Mouse (Mus musculus): ENCODE measurements around the gene Irf7. TPM values are rescaled to one million over a fixed set of nuclear protein-coding genes. Genes with fewer than 3 reads are reported as not detected.

Gene Irf7
- total and polyA plus RNA-seq, 3 experiments = 1.9 to 2.0 TPM; not detected in 1

DNA sequence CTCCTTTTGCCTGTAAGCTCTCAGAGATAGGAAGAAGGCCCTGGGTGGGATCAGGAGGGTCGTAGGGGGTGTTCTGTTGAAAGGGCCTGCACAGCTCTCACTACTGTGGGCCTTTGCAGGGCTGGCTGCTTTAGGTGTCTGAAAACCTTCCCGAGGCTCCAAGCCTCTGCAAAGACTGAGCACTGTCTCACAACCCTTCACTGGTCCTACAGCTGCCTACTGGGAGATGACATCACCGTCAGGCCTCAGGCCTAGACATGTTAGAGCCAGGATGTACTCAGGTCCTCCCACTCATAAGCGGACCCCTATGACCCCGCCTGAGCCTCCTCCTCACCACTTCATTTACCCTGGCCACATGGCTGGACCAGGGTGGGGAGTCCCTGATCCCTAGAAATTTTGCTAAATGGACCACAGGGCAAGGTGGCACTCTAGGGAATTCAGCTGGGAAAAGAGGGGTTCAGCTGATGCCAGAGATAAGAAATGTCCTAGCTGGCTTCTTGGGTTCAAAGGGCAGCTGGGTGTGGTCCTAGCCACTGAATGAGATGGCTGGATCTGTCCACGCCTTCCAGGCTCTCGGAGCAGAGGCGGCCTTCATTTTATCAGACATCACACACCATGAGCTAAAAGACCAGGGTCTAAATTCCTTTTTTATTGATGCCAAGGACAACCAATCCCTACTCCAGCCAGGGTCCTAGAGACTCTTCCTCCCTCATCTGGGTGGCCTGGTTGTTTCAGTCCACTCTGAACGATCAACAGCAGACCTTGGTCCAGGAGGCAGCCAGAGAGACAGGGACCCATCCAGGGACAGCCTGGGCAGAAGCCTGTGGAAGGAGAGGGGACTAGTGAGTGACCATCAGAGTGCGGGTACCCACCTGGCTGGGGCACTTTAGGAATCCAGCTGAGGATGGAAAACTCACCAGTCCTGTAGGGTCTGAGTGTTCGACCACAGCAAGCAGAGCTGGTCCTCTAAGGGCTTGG, 11.7 kb upstream of the Irf7 start:
- H3K27ac ChIP-seq (ENCODE audit: control insufficient read depth, low read depth, low read length) = no peak overlapping the region
- H3K27me3 ChIP-seq (ENCODE audit: control insufficient read depth in 1 of 2, insufficient read depth in 2 of 2, low read length in 2 of 2) = no peaks in the 10 kb centered on the region
- no peak for DNase-seq (ENCODE audit: low read depth, low spot score)
- H3K4me1 ChIP-seq (ENCODE audit: control insufficient read depth in 1 of 2, insufficient read depth in 2 of 2, low read length in 2 of 2) = no peaks in the 10 kb centered on the region
- no peak overlapping the region for H3K4me3 ChIP-seq (ENCODE audit: control insufficient read depth in 1 of 2, insufficient read depth in 1 of 2, low read depth in 2 of 2, low read length in 2 of 2)
- no peak for TF ChIP-seq SIN3A (IDR thresholded peaks at IDR 0.05; ENCODE audit: low read length)
- no peak for TF ChIP-seq MEF2A (IDR thresholded peaks at IDR 0.05; ENCODE audit: extremely low read depth, insufficient replicate concordance, low read depth, low read length, poor library complexity, severe bottlenecking)
- no peak for TF ChIP-seq CHD2 (IDR thresholded peaks at IDR 0.05; ENCODE audit: low read length)
- no peak for TF ChIP-seq POLR2AphosphoS5 (IDR thresholded peaks at IDR 0.05; ENCODE audit: borderline replicate concordance, low read depth, low read length)
- no peak for TF ChIP-seq MYB (IDR thresholded peaks at IDR 0.05; ENCODE audit: low read depth, low read length)
- TF ChIP-seq ETS1 (IDR thresholded peaks at IDR 0.05; ENCODE audit: low read depth, low read length) = no peak
- no peak for TF ChIP-seq TBP (IDR thresholded peaks at IDR 0.05; ENCODE audit: low read depth, low read length)
- no peak for TF ChIP-seq NELFE (IDR thresholded peaks at IDR 0.05; ENCODE audit: low read depth, low read length)
- no peak for TF ChIP-seq RCOR1 (IDR thresholded peaks at IDR 0.05; ENCODE audit: low read depth, low read length)
- no peak for TF ChIP-seq BHLHE40 (IDR thresholded peaks at IDR 0.05; ENCODE audit: borderline replicate concordance, low read depth, low read length)
- no peak for TF ChIP-seq ZKSCAN1 (IDR thresholded peaks at IDR 0.05; ENCODE audit: low read depth, low read length)
- TF ChIP-seq SMC3 (IDR thresholded peaks at IDR 0.05; ENCODE audit: low read depth, low read length) = no peak
- no peak for TF ChIP-seq GABPA (IDR thresholded peaks at IDR 0.05; ENCODE audit: low read depth, low read length)
- H3K79me2 ChIP-seq (ENCODE audit: control insufficient read depth, insufficient read depth, low read length, poor library complexity) = no peaks in the 10 kb centered on the region
- no peaks in the 10 kb centered on the region for H3K9me3 ChIP-seq (replicated peaks; ENCODE audit: insufficient read depth, low read length)
- no peaks in the 10 kb centered on the region for H3K36me3 ChIP-seq (ENCODE audit: control insufficient read depth in 1 of 2, insufficient read depth in 2 of 2, low read length in 2 of 2)
- H3K9ac ChIP-seq (ENCODE audit: control insufficient read depth, low read depth, low read length, poor library complexity, severe bottlenecking) = no peak overlapping the region

DNA sequence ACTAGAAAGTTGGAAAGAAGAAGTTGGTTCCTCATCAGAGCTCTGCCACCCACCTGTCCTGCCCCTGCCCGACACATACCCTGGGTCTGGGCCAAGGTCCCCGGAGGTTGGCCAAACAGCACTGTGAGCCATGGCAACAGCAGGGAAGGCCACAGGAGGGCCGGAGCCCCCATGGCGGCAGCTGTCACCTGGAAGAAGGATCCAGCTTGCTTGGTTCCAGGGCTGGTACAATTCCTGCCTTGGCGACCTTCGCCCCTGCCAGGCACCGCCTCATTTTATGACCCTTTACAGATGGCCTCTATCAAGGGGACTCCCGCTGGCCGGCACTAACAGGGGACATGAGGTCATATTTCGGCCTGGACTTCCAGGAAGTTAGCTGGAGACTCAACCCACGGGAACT, 10.3 kb upstream of the Irf7 start, which contains the start of gene Cdhr5:
Cdhr5 (minus strand) TSS at position 241 of the 400 bp plus-strand sequence.
- H3K4me1 ChIP-seq (ENCODE audit: control insufficient read depth in 1 of 2, insufficient read depth in 2 of 2, low read length in 2 of 2) = no peaks in the 10 kb centered on the region
- no peaks in the 10 kb centered on the region for H3K79me2 ChIP-seq (ENCODE audit: control insufficient read depth, insufficient read depth, low read length, poor library complexity)
- H3K4me3 ChIP-seq (ENCODE audit: control insufficient read depth in 1 of 2, insufficient read depth in 1 of 2, low read depth in 2 of 2, low read length in 2 of 2) = no peak within 1 kb of the TSS
- H3K27ac ChIP-seq (ENCODE audit: control insufficient read depth, low read depth, low read length) = no peak within 1 kb of the TSS
- no peaks in the 10 kb centered on the region for H3K9me3 ChIP-seq (replicated peaks; ENCODE audit: insufficient read depth, low read length)
- H3K36me3 ChIP-seq (ENCODE audit: control insufficient read depth in 1 of 2, insufficient read depth in 2 of 2, low read length in 2 of 2) = no peaks in the 10 kb centered on the region
- H3K27me3 ChIP-seq (ENCODE audit: control insufficient read depth in 1 of 2, insufficient read depth in 2 of 2, low read length in 2 of 2) = no peaks in the 10 kb centered on the region
- no peak for DNase-seq (ENCODE audit: low read depth, low spot score)
- H3K9ac ChIP-seq (ENCODE audit: control insufficient read depth, low read depth, low read length, poor library complexity, severe bottlenecking) = no peak within 1 kb of the TSS
- no peak for TF ChIP-seq TBP (IDR thresholded peaks at IDR 0.05; ENCODE audit: low read depth, low read length)
- no peak for TF ChIP-seq HCFC1 (IDR thresholded peaks at IDR 0.05; ENCODE audit: low read depth, low read length)
- TF ChIP-seq MAFK (IDR thresholded peaks at IDR 0.05; ENCODE audit: borderline replicate concordance, low read depth, low read length) = no peak
- TF ChIP-seq EP300 (IDR thresholded peaks at IDR 0.05; ENCODE audit: low read depth in 1 of 2, low read length in 2 of 2) = no peak
- no peak for TF ChIP-seq SMC3 (IDR thresholded peaks at IDR 0.05; ENCODE audit: low read depth, low read length)
- TF ChIP-seq MYC (IDR thresholded peaks at IDR 0.05; ENCODE audit: low read depth, low read length) = no peak
- TF ChIP-seq TAL1 (IDR thresholded peaks at IDR 0.05; ENCODE audit: low read length) = no peak
- TF ChIP-seq USF1 (IDR thresholded peaks at IDR 0.05; ENCODE audit: low read depth, low read length) = no peak
- no peak for TF ChIP-seq RAD21 (IDR thresholded peaks at IDR 0.05; ENCODE audit: low read depth, low read length)
- TF ChIP-seq RCOR1 (IDR thresholded peaks at IDR 0.05; ENCODE audit: low read depth, low read length) = no peak
- no peak for TF ChIP-seq POLR2A (IDR thresholded peaks at IDR 0.05; ENCODE audit: control insufficient read depth in 1 of 2, insufficient read depth in 1 of 2, low read depth in 1 of 2, low read length in 2 of 2, poor library complexity in 1 of 2)
